Mouse (Mus musculus): Measurements from ENCODE around the gene Magi1. TPM values are rescaled to one million over a fixed set of nuclear protein-coding genes. Genes with fewer than 3 reads are reported as not detected.
A peak's percentile ranks its signal among the peaks of the same experiment; 100 is the strongest.

Magi1 gene
- polyA plus RNA-seq, 1 experiment from 2014 or later, result 6.8 TPM

DNA sequence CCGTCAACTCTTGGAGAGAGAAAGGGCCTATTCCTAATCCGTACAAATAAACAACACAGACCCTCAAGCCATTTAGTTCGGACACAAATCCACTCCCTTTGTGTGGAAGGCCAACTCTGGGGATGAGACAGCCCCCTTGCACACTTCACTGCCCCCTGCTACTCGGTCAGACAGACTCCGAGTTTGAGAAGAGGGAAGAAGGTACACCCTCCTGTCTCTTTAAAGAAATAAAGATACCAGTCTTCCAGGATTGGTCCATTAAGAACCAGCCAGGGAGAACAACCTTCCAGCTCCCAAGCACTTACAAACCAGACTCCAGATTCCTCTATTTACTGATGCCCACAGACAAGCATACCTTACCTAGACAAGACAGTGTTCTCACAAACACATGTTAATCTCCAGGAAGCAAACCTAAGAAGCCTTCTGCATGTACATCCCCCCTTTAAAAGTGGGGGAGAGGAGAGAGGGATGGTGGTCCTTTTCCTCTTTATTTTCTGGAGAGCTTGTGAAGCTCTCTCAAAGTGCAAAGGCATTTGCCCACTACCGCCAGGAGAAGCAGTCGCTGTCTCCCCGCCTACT lies 371.6 kb downstream of the Magi1 start:
- Histone ChIP-seq H3K27me3 (replicated peaks; ENCODE audit: control insufficient read depth, insufficient read depth, low read length) (no peaks in the 10 kb centered on the region), H3K4me1 (ENCODE audit: control insufficient read depth, insufficient read depth, low read length) (peaks cover 16% of the 10 kb centered on the region), H3K36me3 (ENCODE audit: control insufficient read depth, insufficient read depth, low read length) (no peaks in the 10 kb centered on the region), H3K4me3 (ENCODE audit: low read depth, low read length) (peak overlapping the region; percentile 39), H3K9me3 (ENCODE audit: control insufficient read depth, low read length) (no peaks in the 10 kb centered on the region), H3K4me2 (ENCODE audit: low read depth, low read length) (peak overlapping the region; percentile 70), H3K9ac (ENCODE audit: low read depth, low read length) (peak overlapping the region; percentile 66), H3K27ac (replicated peaks; ENCODE audit: low read depth, low read length) (peak overlapping the region; percentile 87)
- DNase-seq (ENCODE audit: low spot score) (no peak), ATAC-seq (ENCODE audit: low read depth) (peak; percentile 2; the same call in 1 of the 2 replicates)
- WGBS, result 16% methylated on average over 8 of the region's 8 CpGs

DNA sequence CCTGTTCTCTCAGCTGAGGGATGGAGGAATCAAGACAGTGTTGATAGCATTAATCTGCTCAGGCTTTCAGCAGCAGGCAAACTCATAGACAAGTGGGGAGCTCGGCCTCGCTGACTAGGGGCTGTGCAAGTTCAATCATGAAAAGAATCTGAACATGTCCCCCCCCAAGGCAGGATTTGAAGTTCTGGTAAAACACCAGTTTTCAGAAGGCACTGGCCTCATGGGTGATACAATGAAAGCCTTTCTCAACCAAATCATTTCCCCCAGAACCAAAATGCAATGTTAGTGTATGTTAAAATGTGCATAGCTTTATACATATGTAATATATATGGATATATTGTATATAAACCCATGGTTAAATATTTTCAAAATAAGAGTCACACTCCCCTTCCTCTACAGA lies 372.3 kb downstream of the Magi1 start:
- Histone ChIP-seq H3K9me3 (ENCODE audit: control insufficient read depth, low read length) (no peaks in the 10 kb centered on the region), H3K27me3 (replicated peaks; ENCODE audit: control insufficient read depth, insufficient read depth, low read length) (no peaks in the 10 kb centered on the region), H3K4me2 (ENCODE audit: low read depth, low read length) (peak overlapping the region; percentile 70), H3K27ac (replicated peaks; ENCODE audit: low read depth, low read length) (peak overlapping the region; percentile 87), H3K4me3 (ENCODE audit: low read depth, low read length) (peak overlapping the region; percentile 39; the same call in 1 of the 2 replicates), H3K4me1 (ENCODE audit: control insufficient read depth, insufficient read depth, low read length) (peaks cover 16% of the 10 kb centered on the region), H3K9ac (ENCODE audit: low read depth, low read length) (no peak overlapping the region), H3K36me3 (ENCODE audit: control insufficient read depth, insufficient read depth, low read length) (no peaks in the 10 kb centered on the region)
- ATAC-seq (ENCODE audit: low read depth) (no peak), DNase-seq (ENCODE audit: low spot score) (peak; percentile 18)
- WGBS, result 37% methylated on average over 2 of the region's 2 CpGs

DNA sequence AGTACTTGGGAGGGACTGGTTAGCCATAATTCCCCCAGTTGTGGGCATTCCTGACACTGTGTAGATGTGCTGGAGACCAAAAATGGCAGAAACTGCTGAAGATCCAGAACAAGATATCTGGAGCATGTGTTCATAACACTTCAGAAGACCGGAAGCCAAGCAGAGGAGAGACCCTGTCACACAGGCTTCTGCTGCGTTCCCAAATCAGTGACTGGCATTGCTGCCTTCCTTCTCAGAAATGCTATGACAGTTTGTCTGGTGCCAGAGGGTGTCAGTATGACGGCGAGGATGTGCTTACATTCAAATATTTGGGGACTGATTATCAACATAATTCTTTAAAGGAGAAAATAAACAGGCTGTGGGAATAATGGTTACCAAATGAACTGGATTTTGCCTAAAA lies 373.7 kb downstream of the Magi1 start:
- H3K4me1 ChIP-seq (ENCODE audit: control insufficient read depth, insufficient read depth, low read length), result peaks cover 16% of the 10 kb centered on the region
- no peak overlapping the region for H3K4me3 ChIP-seq (ENCODE audit: low read depth, low read length)
- WGBS, result 82% methylated on average over 4 of the region's 4 CpGs
- H3K27me3 ChIP-seq (replicated peaks; ENCODE audit: control insufficient read depth, insufficient read depth, low read length), result no peaks in the 10 kb centered on the region
- no peaks in the 10 kb centered on the region for H3K36me3 ChIP-seq (ENCODE audit: control insufficient read depth, insufficient read depth, low read length)
- no peak for ATAC-seq (ENCODE audit: low read depth)
- no peaks in the 10 kb centered on the region for H3K9me3 ChIP-seq (ENCODE audit: control insufficient read depth, low read length)
- no peak for DNase-seq (ENCODE audit: low spot score)
- H3K4me2 ChIP-seq (ENCODE audit: low read depth, low read length), result no peak overlapping the region
- H3K9ac ChIP-seq (ENCODE audit: low read depth, low read length), result no peak overlapping the region
- H3K27ac ChIP-seq (replicated peaks; ENCODE audit: low read depth, low read length), result no peak overlapping the region

- no peak overlapping the region for H3K27ac ChIP-seq (replicated peaks; ENCODE audit: low read depth, low read length)
- H3K4me3 ChIP-seq (ENCODE audit: low read depth, low read length), result no peak overlapping the region
- no peaks in the 10 kb centered on the region for H3K4me1 ChIP-seq (ENCODE audit: control insufficient read depth, insufficient read depth, low read length)
- H3K9ac ChIP-seq (ENCODE audit: low read depth, low read length), result no peak overlapping the region
- 77% methylated on average over 2 of the region's 2 CpGs for WGBS
- DNase-seq (ENCODE audit: low spot score) (no peak), ATAC-seq (ENCODE audit: low read depth) (no peak)
- no peaks in the 10 kb centered on the region for H3K36me3 ChIP-seq (ENCODE audit: control insufficient read depth, insufficient read depth, low read length)
- no peak overlapping the region for H3K4me2 ChIP-seq (ENCODE audit: low read depth, low read length)
- H3K9me3 ChIP-seq (ENCODE audit: control insufficient read depth, low read length), result 0 out of 2 replicates have a peak, but pooled peaks cover 4% of the 10 kb centered on the region
- H3K27me3 ChIP-seq (replicated peaks; ENCODE audit: control insufficient read depth, insufficient read depth, low read length), result no peaks in the 10 kb centered on the region
These were observed 378.7 kb downstream of the Magi1 start for GRCm38 (mm10) chr6:93904987-93905386.

DNA sequence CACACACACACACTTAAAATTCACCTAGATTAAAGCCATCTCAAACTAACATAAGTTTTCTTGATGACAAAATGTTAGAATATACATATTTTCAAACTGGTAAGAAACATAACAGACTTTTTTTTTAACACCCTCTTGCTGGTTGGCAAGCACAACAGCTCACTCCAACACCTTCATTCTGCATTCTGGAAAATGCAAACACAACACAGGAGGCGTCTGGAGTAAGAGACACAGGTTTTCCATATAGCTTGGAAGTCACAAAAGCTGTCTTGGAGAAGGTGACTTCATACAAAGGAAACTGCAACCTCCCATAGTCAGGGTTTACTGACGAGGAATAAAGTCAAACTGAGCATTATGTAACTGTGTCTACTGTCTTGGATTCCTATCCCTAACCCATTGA lies 381.5 kb downstream of the Magi1 start:
- Histone ChIP-seq H3K27ac (replicated peaks; ENCODE audit: low read depth, low read length) (no peak overlapping the region), H3K4me2 (ENCODE audit: low read depth, low read length) (no peak overlapping the region), H3K9me3 (ENCODE audit: control insufficient read depth, low read length) (0 out of 2 replicates have a peak, but pooled peaks cover 4% of the 10 kb centered on the region), H3K9ac (ENCODE audit: low read depth, low read length) (no peak overlapping the region), H3K27me3 (replicated peaks; ENCODE audit: control insufficient read depth, insufficient read depth, low read length) (no peaks in the 10 kb centered on the region), H3K4me3 (ENCODE audit: low read depth, low read length) (no peak overlapping the region), H3K36me3 (ENCODE audit: control insufficient read depth, insufficient read depth, low read length) (no peaks in the 10 kb centered on the region), H3K4me1 (ENCODE audit: control insufficient read depth, insufficient read depth, low read length) (no peaks in the 10 kb centered on the region)
- WGBS, result 79% methylated on average over 2 of the region's 2 CpGs
- no peak for DNase-seq (ENCODE audit: low spot score)
- ATAC-seq (ENCODE audit: low read depth), result no peak

- H3K36me3 ChIP-seq (ENCODE audit: control insufficient read depth, insufficient read depth, low read length), result no peaks in the 10 kb centered on the region
- H3K4me1 ChIP-seq (ENCODE audit: control insufficient read depth, insufficient read depth, low read length), result no peaks in the 10 kb centered on the region
- 87% methylated on average over 2 of the region's 2 CpGs for WGBS
- DNase-seq (ENCODE audit: low spot score), result no peak
- no peak overlapping the region for H3K4me2 ChIP-seq (ENCODE audit: low read depth, low read length)
- ATAC-seq (ENCODE audit: low read depth), result no peak
- H3K27ac ChIP-seq (replicated peaks; ENCODE audit: low read depth, low read length), result no peak overlapping the region
- no peak overlapping the region for H3K4me3 ChIP-seq (ENCODE audit: low read depth, low read length)
- no peak overlapping the region for H3K9ac ChIP-seq (ENCODE audit: low read depth, low read length)
- H3K9me3 ChIP-seq (ENCODE audit: control insufficient read depth, low read length), result 0 out of 2 replicates have a peak, but pooled peaks cover 4% of the 10 kb centered on the region
- H3K27me3 ChIP-seq (replicated peaks; ENCODE audit: control insufficient read depth, insufficient read depth, low read length), result no peaks in the 10 kb centered on the region
These were observed 382.3 kb downstream of the Magi1 start for GRCm38 (mm10) chr6:93901408-93901807.

DNA sequence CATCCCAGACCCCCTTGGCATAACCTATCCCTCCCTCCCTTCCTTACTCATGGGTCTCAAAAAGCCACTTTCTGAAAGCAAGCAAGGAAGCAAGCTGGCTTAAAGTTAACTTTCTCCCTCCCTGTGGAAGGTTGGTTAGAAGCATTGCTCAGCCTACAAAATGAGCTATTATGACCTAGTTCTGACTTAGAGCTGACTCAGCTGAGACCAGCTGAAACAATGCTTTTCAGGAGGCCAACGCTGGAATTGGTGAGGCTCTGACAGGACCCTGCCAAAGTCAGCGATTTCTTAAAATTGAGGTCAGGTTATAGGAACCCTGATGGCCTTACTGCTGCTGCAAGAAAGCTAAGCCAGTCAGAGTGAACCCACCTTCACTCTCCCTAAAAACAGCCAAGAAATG lies 386.2 kb downstream of the Magi1 start:
- no peaks in the 10 kb centered on the region for H3K4me1 ChIP-seq (ENCODE audit: control insufficient read depth, insufficient read depth, low read length)
- no peak overlapping the region for H3K27ac ChIP-seq (replicated peaks; ENCODE audit: low read depth, low read length)
- no peak overlapping the region for H3K4me2 ChIP-seq (ENCODE audit: low read depth, low read length)
- H3K36me3 ChIP-seq (ENCODE audit: control insufficient read depth, insufficient read depth, low read length), result no peaks in the 10 kb centered on the region
- H3K9ac ChIP-seq (ENCODE audit: low read depth, low read length), result no peak overlapping the region
- H3K27me3 ChIP-seq (replicated peaks; ENCODE audit: control insufficient read depth, insufficient read depth, low read length), result no peaks in the 10 kb centered on the region
- 0 out of 2 replicates have a peak, but pooled peaks cover 4% of the 10 kb centered on the region for H3K9me3 ChIP-seq (ENCODE audit: control insufficient read depth, low read length)
- 70% methylated on average over 2 of the region's 2 CpGs for WGBS
- DNase-seq (ENCODE audit: low spot score) (no peak), ATAC-seq (ENCODE audit: low read depth) (no peak)
- H3K4me3 ChIP-seq (ENCODE audit: low read depth, low read length), result no peak overlapping the region

- H3K9me3 ChIP-seq (ENCODE audit: control insufficient read depth, low read length), result no peaks in the 10 kb centered on the region
- ATAC-seq (ENCODE audit: low read depth), result no peak
- H3K36me3 ChIP-seq (ENCODE audit: control insufficient read depth, insufficient read depth, low read length), result no peaks in the 10 kb centered on the region
- WGBS, result 83% methylated on average over 2 of the region's 2 CpGs
- H3K4me1 ChIP-seq (ENCODE audit: control insufficient read depth, insufficient read depth, low read length), result no peaks in the 10 kb centered on the region
- H3K27ac ChIP-seq (replicated peaks; ENCODE audit: low read depth, low read length), result no peak overlapping the region
- H3K9ac ChIP-seq (ENCODE audit: low read depth, low read length), result no peak overlapping the region
- H3K4me3 ChIP-seq (ENCODE audit: low read depth, low read length), result no peak overlapping the region
- DNase-seq (ENCODE audit: low spot score), result no peak
- H3K4me2 ChIP-seq (ENCODE audit: low read depth, low read length), result no peak overlapping the region
- H3K27me3 ChIP-seq (replicated peaks; ENCODE audit: control insufficient read depth, insufficient read depth, low read length), result no peaks in the 10 kb centered on the region
These were observed 388.0 kb downstream of the Magi1 start for GRCm38 (mm10) chr6:93895721-93896120.

DNA sequence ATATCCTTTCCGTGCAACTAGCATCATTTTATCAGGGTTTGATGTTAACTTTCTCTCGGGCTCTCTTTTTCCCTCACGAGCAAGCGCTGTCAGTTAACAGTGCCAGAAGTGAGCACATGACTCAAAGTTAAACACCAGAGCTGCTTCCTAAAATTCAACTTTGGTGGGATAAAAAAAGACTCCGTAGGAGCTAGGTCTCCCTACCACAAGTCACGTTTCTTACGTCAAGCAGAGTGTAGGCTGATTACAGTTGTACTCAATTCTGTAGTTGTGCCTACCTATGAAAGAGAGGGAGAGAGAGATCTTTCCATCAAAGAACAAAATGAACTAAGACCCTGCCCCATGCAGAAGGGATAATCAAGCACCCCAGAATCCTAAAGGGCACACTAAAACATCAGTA lies 389.8 kb downstream of the Magi1 start:
- H3K27ac ChIP-seq (replicated peaks; ENCODE audit: low read depth, low read length), result no peak overlapping the region
- no peak overlapping the region for H3K4me3 ChIP-seq (ENCODE audit: low read depth, low read length)
- DNase-seq (ENCODE audit: low spot score), result no peak
- H3K4me2 ChIP-seq (ENCODE audit: low read depth, low read length), result no peak overlapping the region
- H3K27me3 ChIP-seq (replicated peaks; ENCODE audit: control insufficient read depth, insufficient read depth, low read length), result no peaks in the 10 kb centered on the region
- no peaks in the 10 kb centered on the region for H3K36me3 ChIP-seq (ENCODE audit: control insufficient read depth, insufficient read depth, low read length)
- ATAC-seq (ENCODE audit: low read depth), result no peak
- WGBS, result 62% methylated on average over 7 of the region's 7 CpGs
- H3K9ac ChIP-seq (ENCODE audit: low read depth, low read length), result no peak overlapping the region
- no peaks in the 10 kb centered on the region for H3K9me3 ChIP-seq (ENCODE audit: control insufficient read depth, low read length)
- H3K4me1 ChIP-seq (ENCODE audit: control insufficient read depth, insufficient read depth, low read length), result no peaks in the 10 kb centered on the region
